Mouse (Mus musculus) left cerebral cortex, postnatal 36 days (tissue): ENCODE data around the gene Mageh1. TPM values are rescaled to one million over a fixed set of nuclear protein-coding genes. Genes with fewer than 3 reads are reported as not detected.
"Not testable (repeated sequence)": the region's sequence is repeated elsewhere in the genome, so short reads cannot be mapped to it uniquely, and the experiment has no call there.

Experiments used
- DNase-seq, 2 experiments: peaks; one replicate each; pipeline ENCODE4 v3.0.0; 2021 to 2022; ENCODE audit warnings: low spot score in 2 of 2, mixed read lengths in 1 of 2
- intact Hi-C: fragments of 180-260 bp; cut with DNase I; formaldehyde crosslinking; loops from one replicate; pipeline ENCODE4 v1.15.1; 2025
- total RNA-seq, 2 experiments: library from RNA; stranded (reverse); gene quantifications; 2 replicates each; pipeline ENCODE4 v1.2.3; 2021

Gene Mageh1
- 10 to 100 TPM; 44.9 to 46.8 TPM for total RNA-seq

DNA sequence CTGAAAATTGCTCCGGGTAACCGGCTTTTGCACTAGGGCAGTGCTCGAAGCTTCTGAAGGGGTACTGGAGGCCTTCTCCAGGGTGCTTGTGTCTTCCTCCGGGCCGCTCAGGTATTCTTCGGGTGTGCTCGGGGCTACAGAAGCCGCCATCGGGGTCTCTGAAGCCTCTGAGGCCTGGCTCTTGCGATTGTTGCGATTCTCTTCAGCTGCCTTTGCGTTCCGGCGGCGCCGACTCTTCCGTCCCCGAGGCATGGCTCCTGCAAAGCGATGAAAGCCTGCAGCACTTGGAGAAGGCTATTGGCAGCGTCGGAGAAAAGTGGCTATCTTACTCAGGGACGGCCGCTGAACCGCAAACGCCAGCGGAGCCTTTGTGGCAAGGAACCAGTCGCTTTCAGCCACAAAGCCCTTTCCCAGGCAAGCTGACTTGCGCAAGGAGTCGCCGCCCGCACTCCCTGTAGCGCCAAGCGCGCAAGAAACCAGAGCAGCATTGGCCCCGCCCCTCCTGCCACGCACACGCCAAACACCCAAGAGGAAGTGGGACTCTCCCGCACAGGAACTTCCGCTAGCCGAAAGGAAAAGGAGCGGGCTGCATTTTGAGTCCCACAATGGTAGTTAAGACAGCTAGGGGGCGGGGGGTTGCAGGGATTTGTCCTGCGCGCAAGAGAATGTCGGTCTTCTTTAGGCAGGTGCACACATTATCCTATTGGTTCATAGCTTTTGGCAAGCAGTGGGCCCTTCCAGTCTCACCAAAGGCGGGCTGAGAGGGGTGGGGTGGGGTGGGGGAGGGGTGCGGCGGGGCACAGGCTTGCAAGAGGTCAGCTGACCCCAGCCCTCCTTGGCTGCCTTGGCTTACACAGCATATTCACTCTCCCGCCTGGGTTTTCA is at the start of gene Mageh1:
TSS of gene Mageh1 (minus strand) at position 489 of the 885 bp plus-strand sequence.
- peak; percentile 79 to 84 for DNase-seq
- intact Hi-C loops: loop anchor here (2.0 kb wide), 1 partner anchor 31 kb away; the partner anchor contains the start of gene Usp51

DNA sequence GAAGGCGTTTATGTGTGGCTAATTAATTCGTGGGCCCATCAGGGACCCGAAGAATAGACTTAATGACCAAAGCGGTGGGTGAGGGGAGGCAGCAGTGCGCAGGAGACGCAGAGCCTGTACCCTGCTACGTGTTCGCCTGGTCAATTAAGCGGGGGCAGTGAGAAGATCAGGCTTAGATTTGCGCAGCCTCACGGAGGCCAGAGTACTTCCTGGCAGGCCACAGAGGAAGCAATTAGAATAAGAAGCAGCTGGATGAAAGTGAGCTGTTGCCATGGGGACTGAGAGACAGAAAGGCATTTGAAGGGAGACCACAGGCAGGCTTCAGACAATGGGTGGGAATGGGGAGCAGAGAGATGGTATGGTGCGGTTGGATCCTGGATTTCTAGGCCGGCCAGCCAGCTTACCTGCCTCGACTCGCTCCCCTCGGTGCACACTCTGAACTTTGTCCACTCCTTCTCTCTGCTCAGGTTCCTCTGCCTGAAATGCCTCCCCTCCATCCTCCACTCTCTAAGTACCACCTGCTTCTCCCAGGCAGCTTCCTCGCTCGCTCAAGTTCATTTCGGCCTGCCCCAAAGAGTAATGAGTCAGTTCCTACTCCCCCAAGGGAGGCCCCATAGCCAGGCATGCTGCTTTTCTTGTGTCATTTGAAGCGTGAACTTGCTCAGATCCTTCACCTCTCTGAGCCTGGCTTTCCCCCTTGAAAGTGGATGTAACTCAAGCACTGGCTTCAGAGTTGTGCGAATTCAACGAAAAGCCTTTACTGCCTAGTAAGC is 783 bp upstream of the Mageh1 start:
- not testable (repeated sequence) for DNase-seq
- intact Hi-C loops: loop anchor here (2.0 kb wide), 1 partner anchor 31 kb away; the partner anchor contains the start of gene Usp51

DNA sequence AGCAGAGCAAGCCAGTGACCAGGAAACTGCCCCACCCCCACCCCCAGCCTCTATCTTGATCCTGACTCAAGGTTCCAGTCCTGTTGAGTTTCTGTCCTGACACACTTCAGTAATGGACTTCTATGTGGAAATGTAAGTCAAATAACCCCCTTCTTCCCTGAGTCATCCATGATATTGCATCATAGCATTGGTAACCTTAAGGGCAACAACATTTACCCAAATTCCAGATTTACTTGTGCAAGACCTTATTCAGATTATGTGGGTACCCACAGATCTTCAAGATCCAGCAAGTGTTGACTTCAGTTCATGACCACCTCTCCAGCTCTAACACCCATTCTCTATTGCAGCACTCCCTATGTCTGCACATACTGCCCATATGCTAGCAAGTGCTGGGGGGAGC is 5.8 kb downstream of the Mageh1 start:
- DNase-seq, intact Hi-C loops: not testable (repeated sequence)

DNA sequence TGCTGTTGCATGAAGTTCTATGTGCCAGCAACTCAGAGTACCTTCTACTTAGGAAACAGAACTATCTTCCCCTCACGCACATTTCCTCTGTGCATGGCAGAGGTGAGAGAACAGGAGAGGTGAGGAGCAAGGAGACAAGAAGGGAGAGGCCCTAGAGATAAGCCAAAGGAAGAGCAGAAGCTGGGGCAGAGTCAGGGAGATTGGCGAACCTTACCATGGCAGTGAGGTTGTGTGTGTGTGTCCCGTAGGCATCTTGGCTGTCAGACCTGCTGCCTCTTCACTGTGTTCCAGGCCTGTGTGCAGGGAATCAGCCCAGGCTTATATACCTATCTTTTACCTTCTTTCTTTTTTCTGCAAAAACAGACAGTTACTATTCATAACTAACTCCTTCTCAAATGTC is 11.7 kb downstream of the Mageh1 start:
- DNase-seq, intact Hi-C loops: not testable (repeated sequence)

DNA sequence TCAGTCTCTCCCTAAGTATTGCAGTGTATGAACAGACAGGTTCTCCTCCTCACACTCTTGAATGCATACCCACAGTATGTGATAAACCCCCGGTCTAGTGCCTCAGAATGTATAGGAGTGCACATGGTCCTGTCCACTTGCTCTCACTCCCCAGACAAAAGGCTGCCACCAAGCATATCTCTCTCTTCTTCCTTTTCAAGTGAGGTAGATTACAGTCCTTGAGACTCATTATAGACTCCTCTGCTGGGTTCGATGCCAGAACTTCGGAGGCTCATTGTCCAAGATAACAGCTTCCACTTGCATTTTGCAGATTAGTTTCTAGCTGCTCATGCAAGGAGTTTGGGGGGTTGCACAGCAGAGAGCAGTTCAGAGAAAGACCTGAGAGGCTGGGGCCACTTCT is 12.1 kb downstream of the Mageh1 start:
- intact Hi-C loops: not testable (repeated sequence)

DNA sequence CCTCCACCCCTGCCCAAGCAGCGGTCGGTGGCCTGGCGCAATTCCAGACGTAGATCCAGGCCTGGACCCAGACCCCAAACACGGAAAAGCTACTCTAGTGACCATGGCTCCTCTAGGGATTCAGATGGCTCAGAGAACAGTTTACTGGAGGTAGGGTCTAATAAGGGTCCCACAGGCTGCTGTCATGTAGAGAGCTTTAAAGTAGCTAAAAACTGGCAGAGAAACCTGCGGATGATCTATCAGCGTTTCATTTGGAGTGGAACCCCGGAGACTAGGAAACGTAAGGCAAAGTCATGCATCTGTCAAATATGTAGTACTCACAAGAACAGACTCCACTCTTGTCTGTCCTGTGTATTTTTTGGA is 29.7 kb downstream of the Mageh1 start:
- intact Hi-C loops: loop anchor here (2.0 to 5.0 kb wide), 2 partner anchors 29 to 80 kb away; partner anchors contain the start of gene Mageh1
- no peak for DNase-seq

More for the DNA sequence above, 12.1 kb downstream of the Mageh1 start:
- not testable (repeated sequence) for DNase-seq

DNA sequence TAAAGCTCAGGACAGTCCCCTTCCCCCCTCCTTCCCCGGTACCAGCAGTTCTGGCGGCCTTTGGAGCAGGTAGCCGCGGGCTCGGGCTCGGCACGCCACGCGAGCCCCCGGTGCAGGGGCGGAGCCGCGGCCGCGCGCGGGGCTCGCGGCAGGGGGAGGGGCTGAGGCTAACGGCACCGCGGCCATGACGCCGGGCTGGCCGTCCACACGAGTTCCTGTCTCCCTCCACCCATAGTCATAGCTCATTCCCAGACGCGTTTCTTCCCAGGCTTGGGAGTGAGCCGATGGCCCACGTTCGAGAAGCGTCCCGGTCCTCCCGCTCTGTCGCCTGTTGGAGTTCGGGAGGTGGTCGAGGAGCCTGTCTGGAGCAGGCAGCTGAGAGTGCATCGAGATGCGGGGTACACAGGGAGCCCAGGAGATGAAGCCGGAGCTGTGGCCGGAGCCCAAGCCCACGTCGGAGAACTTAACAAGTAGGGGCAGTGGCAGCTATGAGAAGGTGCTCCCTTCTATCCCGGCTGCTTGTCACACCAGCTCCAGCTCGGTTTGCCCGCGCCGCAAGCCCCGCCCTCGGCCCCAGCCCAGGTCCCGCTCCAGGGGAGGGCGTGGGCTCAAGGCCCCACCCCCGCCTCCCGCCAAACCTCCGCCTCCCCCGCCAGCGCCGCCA is 30.2 kb downstream of the Mageh1 start:
- intact Hi-C loops: loop anchor here (2.0 to 5.0 kb wide), 2 partner anchors 30 to 80 kb away; partner anchors contain the start of gene Mageh1
- peak; percentile 30 to 32 for DNase-seq

DNA sequence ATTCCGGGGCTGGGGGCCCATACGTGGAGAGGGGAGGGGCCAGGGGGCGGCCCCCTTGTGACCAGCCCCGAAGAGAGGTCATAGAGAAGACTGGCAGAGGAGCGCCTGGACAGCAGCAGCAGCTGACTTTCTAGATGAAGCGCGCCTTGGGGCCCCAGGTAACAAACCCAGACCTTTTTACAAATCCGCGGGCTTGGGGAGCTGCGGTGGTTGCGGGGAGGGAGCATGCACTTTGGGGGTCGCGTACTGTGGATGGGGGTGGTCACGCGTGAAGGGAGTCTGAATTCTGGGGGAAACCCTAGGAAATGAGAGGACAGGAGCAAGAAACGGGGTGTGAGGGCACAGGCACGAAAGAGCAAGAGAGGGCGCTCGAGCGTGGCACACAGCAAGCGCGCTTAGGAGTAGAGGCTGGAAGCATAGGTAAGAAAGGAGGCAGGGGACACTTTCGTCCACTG is 31.0 kb downstream of the Mageh1 start, which contains the start of gene Usp51:
TSS of gene Usp51 (plus strand) at position 83 of the 455 bp plus-strand sequence.
- peak; percentile 17 to 31 for DNase-seq
- intact Hi-C loops: loop anchor here (2.0 to 5.0 kb wide), 2 partner anchors 30 to 79 kb away; partner anchors contain the start of gene Mageh1

DNA sequence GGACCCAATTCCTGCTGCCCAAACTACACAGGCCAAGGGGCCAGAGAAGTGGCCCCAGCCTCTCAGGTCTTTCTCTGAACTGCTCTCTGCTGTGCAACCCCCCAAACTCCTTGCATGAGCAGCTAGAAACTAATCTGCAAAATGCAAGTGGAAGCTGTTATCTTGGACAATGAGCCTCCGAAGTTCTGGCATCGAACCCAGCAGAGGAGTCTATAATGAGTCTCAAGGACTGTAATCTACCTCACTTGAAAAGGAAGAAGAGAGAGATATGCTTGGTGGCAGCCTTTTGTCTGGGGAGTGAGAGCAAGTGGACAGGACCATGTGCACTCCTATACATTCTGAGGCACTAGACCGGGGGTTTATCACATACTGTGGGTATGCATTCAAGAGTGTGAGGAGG is 41.3 kb downstream of the Mageh1 start:
- intact Hi-C loops, DNase-seq: not testable (repeated sequence)

DNA sequence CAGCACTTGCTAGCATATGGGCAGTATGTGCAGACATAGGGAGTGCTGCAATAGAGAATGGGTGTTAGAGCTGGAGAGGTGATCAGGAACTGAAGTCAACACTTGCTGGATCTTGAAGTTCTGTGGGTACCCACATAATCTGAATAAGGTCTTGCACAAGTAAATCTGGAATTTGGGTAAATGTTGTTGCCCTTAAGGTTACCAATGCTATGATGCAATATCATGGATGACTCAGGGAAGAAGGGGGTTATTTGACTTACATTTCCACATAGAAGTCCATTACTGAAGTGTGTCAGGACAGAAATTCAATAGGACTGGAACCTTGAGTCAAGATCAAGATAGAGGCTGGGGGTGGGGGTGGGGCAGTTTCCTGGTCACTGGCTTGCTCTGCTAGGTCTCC is 47.5 kb downstream of the Mageh1 start:
- DNase-seq, intact Hi-C loops: not testable (repeated sequence)

Other genes with a start within 250 kb of the Mageh1 start
- 1 to 10 TPM; 1.6 to 2.1 TPM for gene Usp51, start 31.1 kb downstream of the Mageh1 start, total RNA-seq
- under 1 TPM; 0.57 to 0.70 TPM for gene Foxr2, start 81.2 kb upstream of the Mageh1 start, total RNA-seq
- 10 to 100 TPM; 69.1 to 78.0 TPM for gene Rragb, start 102.4 kb upstream of the Mageh1 start, total RNA-seq
- 1 to 10 TPM; 4.1 to 4.3 TPM for gene Klf8, start 199.9 kb upstream of the Mageh1 start, total RNA-seq